Mouse (Mus musculus) midbrain, embryonic 10.5 days (tissue): Measurements from ENCODE around the gene Gstz1. TPM values are rescaled to one million over a fixed set of nuclear protein-coding genes. Genes with fewer than 3 reads are reported as not detected.
"Not testable (repeated sequence)": the region's sequence is repeated elsewhere in the genome, so short reads cannot be mapped to it uniquely, and the experiment has no call there.

Experiments
- DNase-seq: peaks from one replicate; pipeline ENCODE4 v3.0.0-alpha.2; 2017; ENCODE audit warnings: low spot score
- H3K27ac ChIP-seq: fragments of 300-500 bp; sonication (generic); replicated peaks from 2 replicates; pipeline ENCODE4 v1.5.1; 2016; ENCODE audit warnings: mild to moderate bottlenecking
- H3K27me3 ChIP-seq: fragments of 300-500 bp; sonication (generic); 2 replicates; pipeline ENCODE4 v1.6.1; 2016; ENCODE audit warnings: low read depth, mild to moderate bottlenecking; ENCODE audit not compliant: poor library complexity, severe bottlenecking
- H3K36me3 ChIP-seq: fragments of 300-500 bp; sonication (generic); 2 replicates; pipeline ENCODE4 v1.6.1; 2016; ENCODE audit warnings: mild to moderate bottlenecking, moderate library complexity
- H3K4me1 ChIP-seq: fragments of 300-500 bp; sonication (generic); 2 replicates; pipeline ENCODE4 v1.6.1; 2016
- H3K4me3 ChIP-seq: fragments of 300-500 bp; sonication (generic); 2 replicates; pipeline ENCODE4 v1.5.1; 2016; ENCODE audit warnings: mild to moderate bottlenecking, moderate library complexity
- H3K9me3 ChIP-seq: fragments of 300-500 bp; sonication (generic); replicated peaks from 2 replicates; pipeline ENCODE4 v1.6.1; 2016; ENCODE audit warnings: mild to moderate bottlenecking
- WGBS: fragments of 180-500 bp; shearing (Covaris S2); methylation state at CpG from one replicate; pipeline ENCODE4 v1.1.7; 2016; 5-methylcytosine and 5-hydroxymethylcytosine counted together
- polyA plus RNA-seq: library from polyadenylated mRNA; unstranded; fragments of >200 nt; fragmentation: Nextera tagmentation; extraction: Ambion mirVana; gene quantifications from 2 replicates; pipeline ENCODE4 v1.2.1, GENCODE M21; 2016

Gene Gstz1
- polyA plus RNA-seq, 1 experiment from 2014 or later: 33.0 TPM

- WGBS: 72% methylated on average over 15 of the region's 15 CpGs
- DNase-seq: peak; percentile 26
- no peaks in the 10 kb centered on the region for H3K9me3 ChIP-seq
- peaks cover 35% of the 10 kb centered on the region for H3K36me3 ChIP-seq
- peaks cover 21% of the 10 kb centered on the region for H3K4me1 ChIP-seq
- H3K4me3 ChIP-seq: no peak overlapping the region
- H3K27me3 ChIP-seq: no peaks in the 10 kb centered on the region
- peak overlapping the region; percentile 80 for H3K27ac ChIP-seq
These were observed 9.3 kb upstream of the Gstz1 start for GRCm38 (mm10) chr12:87137439-87138341.

GRCm38 (mm10) chr12:87138342-87138701 lies 8.6 kb upstream of the Gstz1 start:
- Histone ChIP-seq H3K9me3 (no peaks in the 10 kb centered on the region), H3K4me1 (peaks cover 21% of the 10 kb centered on the region), H3K27me3 (no peaks in the 10 kb centered on the region), H3K27ac (peak overlapping the region; percentile 80), H3K4me3 (no peak overlapping the region), H3K36me3 (peaks cover 30% of the 10 kb centered on the region)
- WGBS: 56% methylated on average over 2 of the region's 2 CpGs
- DNase-seq: no peak

GRCm38 (mm10) chr12:87138768-87139167 lies 8.2 kb upstream of the Gstz1 start:
- 64% methylated on average over 2 of the region's 2 CpGs for WGBS
- Histone ChIP-seq H3K27me3 (no peaks in the 10 kb centered on the region), H3K9me3 (no peaks in the 10 kb centered on the region), H3K36me3 (peaks cover 27% of the 10 kb centered on the region), H3K4me1 (peaks cover 21% of the 10 kb centered on the region), H3K4me3 (no peak overlapping the region), H3K27ac (peak overlapping the region; percentile 80)
- no peak for DNase-seq

GRCm38 (mm10) chr12:87142156-87142555 lies 4.8 kb upstream of the Gstz1 start:
- no peak overlapping the region for H3K4me3 ChIP-seq
- no peaks in the 10 kb centered on the region for H3K27me3 ChIP-seq
- peaks cover 14% of the 10 kb centered on the region for H3K36me3 ChIP-seq
- DNase-seq: no peak
- peaks cover 32% of the 10 kb centered on the region for H3K4me1 ChIP-seq
- H3K27ac ChIP-seq: no peak overlapping the region
- WGBS: 85% methylated on average over 2 of the region's 2 CpGs
- no peaks in the 10 kb centered on the region for H3K9me3 ChIP-seq

GRCm38 (mm10) chr12:87147395-87148089 lies 577 bp downstream of the Gstz1 start, which contains the start of gene Pomt2:
TSS of gene Pomt2 (minus strand) at chr12:87147968.
- WGBS: under 1% methylated on average over 61 of the region's 61 CpGs
- Histone ChIP-seq H3K36me3 (peaks cover 22% of the 10 kb centered on the region), H3K27me3 (no peaks in the 10 kb centered on the region), H3K27ac (peak within 1 kb of the TSS; percentile 98), H3K4me3 (peak within 1 kb of the TSS; percentile 90), H3K4me1 (peaks cover 21% of the 10 kb centered on the region), H3K9me3 (peaks cover 13% of the 10 kb centered on the region)
- peak; percentile 95 for DNase-seq

GRCm38 (mm10) chr12:87148136-87148535 lies 1.2 kb downstream of the Gstz1 start:
- H3K36me3 ChIP-seq: peaks cover 27% of the 10 kb centered on the region
- peaks cover 21% of the 10 kb centered on the region for H3K4me1 ChIP-seq
- H3K9me3 ChIP-seq: peaks cover 18% of the 10 kb centered on the region
- 22% methylated on average over 15 of the region's 15 CpGs for WGBS
- peak overlapping the region; percentile 98 for H3K27ac ChIP-seq
- peak overlapping the region; percentile 90 for H3K4me3 ChIP-seq
- DNase-seq: no peak
- H3K27me3 ChIP-seq: no peaks in the 10 kb centered on the region

- Histone ChIP-seq H3K4me3 (no peak overlapping the region), H3K27me3 (no peaks in the 10 kb centered on the region), H3K27ac (no peak overlapping the region), H3K9me3 (peaks cover 18% of the 10 kb centered on the region), H3K36me3 (peaks cover 26% of the 10 kb centered on the region), H3K4me1 (peaks cover 21% of the 10 kb centered on the region)
- 95% methylated on average over 5 of the region's 5 CpGs for WGBS
- no peak for DNase-seq
These were observed 2.5 kb downstream of the Gstz1 start for GRCm38 (mm10) chr12:87149471-87149870.

GRCm38 (mm10) chr12:87154448-87154847 lies 7.5 kb downstream of the Gstz1 start:
- Histone ChIP-seq H3K4me1 (peaks cover 14% of the 10 kb centered on the region), H3K36me3 (peaks cover 31% of the 10 kb centered on the region), H3K9me3 (peaks cover 15% of the 10 kb centered on the region)
- H3K27ac ChIP-seq, H3K4me3 ChIP-seq, H3K27me3 ChIP-seq, DNase-seq: not testable (repeated sequence)
- WGBS: 97% methylated on average over 4 of the region's 4 CpGs

GRCm38 (mm10) chr12:87157361-87157760 lies 10.4 kb downstream of the Gstz1 start:
- WGBS: 46% methylated on average over 4 of the region's 4 CpGs
- Histone ChIP-seq H3K27ac (peak overlapping the region; percentile 28; the same call in 1 of the 2 replicates), H3K4me1 (peaks cover 14% of the 10 kb centered on the region), H3K9me3 (peaks cover 7% of the 10 kb centered on the region; the same call in 1 of the 2 replicates), H3K4me3 (no peak overlapping the region), H3K36me3 (peaks cover 35% of the 10 kb centered on the region), H3K27me3 (no peaks in the 10 kb centered on the region)
- DNase-seq: no peak

- H3K4me1 ChIP-seq: peaks cover 14% of the 10 kb centered on the region
- no peak overlapping the region for H3K4me3 ChIP-seq
- no peaks in the 10 kb centered on the region; the same call in 1 of the 2 replicates for H3K9me3 ChIP-seq
- no peak for DNase-seq
- no peak overlapping the region for H3K27ac ChIP-seq
- WGBS: 75% methylated on average over 7 of the region's 7 CpGs
- H3K36me3 ChIP-seq: peaks cover 35% of the 10 kb centered on the region
- H3K27me3 ChIP-seq: no peaks in the 10 kb centered on the region
These were observed 11.1 kb downstream of the Gstz1 start for GRCm38 (mm10) chr12:87158099-87158498.

GRCm38 (mm10) chr12:87160310-87160709 lies 13.3 kb downstream of the Gstz1 start:
- no peak for DNase-seq
- Histone ChIP-seq H3K27ac (no peak overlapping the region), H3K4me1 (peaks cover 14% of the 10 kb centered on the region), H3K36me3 (peaks cover 47% of the 10 kb centered on the region), H3K9me3 (no peaks in the 10 kb centered on the region), H3K4me3 (no peak overlapping the region), H3K27me3 (no peaks in the 10 kb centered on the region)
- 87% methylated on average over 1 of the region's 1 CpGs for WGBS

- Histone ChIP-seq H3K27me3 (no peaks in the 10 kb centered on the region), H3K9me3 (no peaks in the 10 kb centered on the region), H3K4me3 (no peak overlapping the region), H3K4me1 (peaks cover 14% of the 10 kb centered on the region), H3K27ac (no peak overlapping the region), H3K36me3 (peaks cover 47% of the 10 kb centered on the region)
- DNase-seq: no peak
- 92% methylated on average over 5 of the region's 5 CpGs for WGBS
These were observed 13.8 kb downstream of the Gstz1 start for GRCm38 (mm10) chr12:87160815-87161214.
